Mouse (Mus musculus): Measurements from ENCODE around the gene Pkd2l1. TPM values are rescaled to one million over a fixed set of nuclear protein-coding genes. Genes with fewer than 3 reads are reported as not detected.

Gene Pkd2l1
- polyA plus RNA-seq, 1 experiment from 2014 or later, result 3.0 TPM

- H3K27me3 ChIP-seq (replicated peaks), result no peaks in the 10 kb centered on the region
- no peak overlapping the region for H3K4me3 ChIP-seq (replicated peaks)
- ATAC-seq (ENCODE audit: low FRiP score), result no peak
- WGBS, result 92% methylated on average over 6 of the region's 6 CpGs
- no peak overlapping the region for H3K27ac ChIP-seq (replicated peaks)
- H3K9ac ChIP-seq (replicated peaks), result no peak overlapping the region
- H3K9me3 ChIP-seq (replicated peaks), result no peaks in the 10 kb centered on the region
- no peaks in the 10 kb centered on the region for H3K36me3 ChIP-seq
- peaks cover 3% of the 10 kb centered on the region; the same call in 1 of the 2 replicates for H3K4me1 ChIP-seq
- H3K4me2 ChIP-seq, result no peak overlapping the region
These were observed 6.3 kb upstream of the Pkd2l1 start for GRCm38 (mm10) chr19:44198494-44198893.

GRCm38 (mm10) chr19:44197053-44197852, 5.0 kb upstream of the Pkd2l1 start:
- H3K27me3 ChIP-seq (replicated peaks), result no peaks in the 10 kb centered on the region

GRCm38 (mm10) chr19:44195138-44195537, 2.9 kb upstream of the Pkd2l1 start:
- Histone ChIP-seq H3K27me3 (replicated peaks) (no peaks in the 10 kb centered on the region), H3K4me2 (no peak overlapping the region), H3K4me3 (replicated peaks) (no peak overlapping the region), H3K9ac (replicated peaks) (no peak overlapping the region), H3K27ac (replicated peaks) (no peak overlapping the region), H3K9me3 (replicated peaks) (no peaks in the 10 kb centered on the region), H3K4me1 (peaks cover 3% of the 10 kb centered on the region; the same call in 1 of the 2 replicates), H3K36me3 (no peaks in the 10 kb centered on the region)
- 10% methylated on average over 7 of the region's 7 CpGs for WGBS
- ATAC-seq (ENCODE audit: low FRiP score), result no peak

More at GRCm38 (mm10) chr19:44197053-44197852, 5.0 kb upstream of the Pkd2l1 start:
- 94% methylated on average over 10 of the region's 10 CpGs for WGBS
- H3K4me3 ChIP-seq (replicated peaks), result no peak overlapping the region
- H3K9me3 ChIP-seq (replicated peaks), result no peaks in the 10 kb centered on the region
- no peaks in the 10 kb centered on the region for H3K36me3 ChIP-seq
- H3K4me1 ChIP-seq, result peaks cover 3% of the 10 kb centered on the region; the same call in 1 of the 2 replicates
- no peak overlapping the region for H3K4me2 ChIP-seq
- no peak overlapping the region for H3K9ac ChIP-seq (replicated peaks)
- ATAC-seq (ENCODE audit: low FRiP score), result no peak
- H3K27ac ChIP-seq (replicated peaks), result no peak overlapping the region

GRCm38 (mm10) chr19:44193906-44194305, 1.7 kb upstream of the Pkd2l1 start:
- Histone ChIP-seq H3K27me3 (replicated peaks) (no peaks in the 10 kb centered on the region), H3K9ac (replicated peaks) (no peak overlapping the region), H3K36me3 (no peaks in the 10 kb centered on the region), H3K4me3 (replicated peaks) (no peak overlapping the region), H3K4me2 (no peak overlapping the region), H3K9me3 (replicated peaks) (no peaks in the 10 kb centered on the region), H3K4me1 (peaks cover 3% of the 10 kb centered on the region; the same call in 1 of the 2 replicates), H3K27ac (replicated peaks) (no peak overlapping the region)
- no peak for ATAC-seq (ENCODE audit: low FRiP score)
- WGBS, result 91% methylated on average over 7 of the region's 7 CpGs

- Histone ChIP-seq H3K4me1 (no peaks in the 10 kb centered on the region), H3K4me3 (replicated peaks) (no peak overlapping the region), H3K9me3 (replicated peaks) (no peaks in the 10 kb centered on the region), H3K27ac (replicated peaks) (no peak overlapping the region), H3K9ac (replicated peaks) (no peak overlapping the region), H3K36me3 (no peaks in the 10 kb centered on the region), H3K4me2 (no peak overlapping the region), H3K27me3 (replicated peaks) (no peaks in the 10 kb centered on the region)
- ATAC-seq (ENCODE audit: low FRiP score), result no peak
- WGBS, result 82% methylated on average over 4 of the region's 4 CpGs
These were observed 3.2 kb downstream of the Pkd2l1 start for GRCm38 (mm10) chr19:44189056-44189455.

GRCm38 (mm10) chr19:44183968-44184367, 8.3 kb downstream of the Pkd2l1 start:
- H3K27ac ChIP-seq (replicated peaks), result no peak overlapping the region
- H3K36me3 ChIP-seq, result no peaks in the 10 kb centered on the region
- H3K4me1 ChIP-seq, result no peaks in the 10 kb centered on the region
- no peaks in the 10 kb centered on the region for H3K9me3 ChIP-seq (replicated peaks)
- WGBS, result 63% methylated on average over 3 of the region's 3 CpGs
- H3K9ac ChIP-seq (replicated peaks), result no peak overlapping the region
- no peak for ATAC-seq (ENCODE audit: low FRiP score)
- no peak overlapping the region for H3K4me3 ChIP-seq (replicated peaks)
- no peaks in the 10 kb centered on the region for H3K27me3 ChIP-seq (replicated peaks)
- no peak overlapping the region for H3K4me2 ChIP-seq

- H3K4me1 ChIP-seq, result no peaks in the 10 kb centered on the region
- peaks cover 8% of the 10 kb centered on the region; the same call in 1 of the 2 replicates for H3K9me3 ChIP-seq (replicated peaks)
- 82% methylated on average over 1 of the region's 1 CpGs for WGBS
- H3K27ac ChIP-seq (replicated peaks), result no peak overlapping the region
- ATAC-seq (ENCODE audit: low FRiP score), result no peak
- H3K4me2 ChIP-seq, result no peak overlapping the region
- no peak overlapping the region for H3K9ac ChIP-seq (replicated peaks)
- H3K36me3 ChIP-seq, result no peaks in the 10 kb centered on the region
- no peaks in the 10 kb centered on the region for H3K27me3 ChIP-seq (replicated peaks)
- H3K4me3 ChIP-seq (replicated peaks), result no peak overlapping the region
These were observed 11.7 kb downstream of the Pkd2l1 start for GRCm38 (mm10) chr19:44180502-44180901.

GRCm38 (mm10) chr19:44176741-44177140, 15.5 kb downstream of the Pkd2l1 start:
- no peak for ATAC-seq (ENCODE audit: low FRiP score)
- Histone ChIP-seq H3K27ac (replicated peaks) (no peak overlapping the region), H3K9me3 (replicated peaks) (peaks cover 8% of the 10 kb centered on the region; the same call in 1 of the 2 replicates), H3K9ac (replicated peaks) (no peak overlapping the region), H3K4me3 (replicated peaks) (no peak overlapping the region), H3K4me1 (no peaks in the 10 kb centered on the region), H3K4me2 (no peak overlapping the region), H3K27me3 (replicated peaks) (no peaks in the 10 kb centered on the region), H3K36me3 (no peaks in the 10 kb centered on the region)
- WGBS, result 90% methylated on average over 3 of the region's 3 CpGs

- Histone ChIP-seq H3K4me3 (replicated peaks) (no peak overlapping the region), H3K27ac (replicated peaks) (no peak overlapping the region), H3K9ac (replicated peaks) (no peak overlapping the region), H3K27me3 (replicated peaks) (no peaks in the 10 kb centered on the region), H3K9me3 (replicated peaks) (peaks cover 8% of the 10 kb centered on the region; the same call in 1 of the 2 replicates), H3K4me2 (no peak overlapping the region), H3K4me1 (no peaks in the 10 kb centered on the region), H3K36me3 (no peaks in the 10 kb centered on the region)
- WGBS, result 69% methylated on average over 8 of the region's 8 CpGs
- no peak for ATAC-seq (ENCODE audit: low FRiP score)
These were observed 17.4 kb downstream of the Pkd2l1 start for GRCm38 (mm10) chr19:44174835-44175234.

- no peak for ATAC-seq (ENCODE audit: low FRiP score)
- H3K4me3 ChIP-seq (replicated peaks), result no peak overlapping the region
- H3K36me3 ChIP-seq, result no peaks in the 10 kb centered on the region
- no peak overlapping the region for H3K4me2 ChIP-seq
- no peaks in the 10 kb centered on the region for H3K9me3 ChIP-seq (replicated peaks)
- 17% methylated on average over 3 of the region's 3 CpGs for WGBS
- no peaks in the 10 kb centered on the region; the same call in 1 of the 2 replicates for H3K27me3 ChIP-seq (replicated peaks)
- H3K9ac ChIP-seq (replicated peaks), result no peak overlapping the region
- H3K4me1 ChIP-seq, result no peaks in the 10 kb centered on the region
- H3K27ac ChIP-seq (replicated peaks), result no peak overlapping the region
These were observed 30.7 kb downstream of the Pkd2l1 start for GRCm38 (mm10) chr19:44161515-44161914.

GRCm38 (mm10) chr19:44159386-44159785, 32.9 kb downstream of the Pkd2l1 start:
- 89% methylated on average over 3 of the region's 3 CpGs for WGBS

GRCm38 (mm10) chr19:44157005-44157404, 35.2 kb downstream of the Pkd2l1 start:
- Histone ChIP-seq H3K36me3 (no peaks in the 10 kb centered on the region), H3K4me3 (replicated peaks) (no peak overlapping the region), H3K4me1 (no peaks in the 10 kb centered on the region), H3K27ac (replicated peaks) (no peak overlapping the region), H3K9ac (replicated peaks) (no peak overlapping the region), H3K27me3 (replicated peaks) (peaks cover 28% of the 10 kb centered on the region), H3K4me2 (no peak overlapping the region), H3K9me3 (replicated peaks) (no peaks in the 10 kb centered on the region)
- no peak for ATAC-seq (ENCODE audit: low FRiP score)
- 98% methylated on average over 10 of the region's 10 CpGs for WGBS

More at GRCm38 (mm10) chr19:44159386-44159785, 32.9 kb downstream of the Pkd2l1 start:
- Histone ChIP-seq H3K27me3 (replicated peaks) (peaks cover 13% of the 10 kb centered on the region), H3K9me3 (replicated peaks) (no peaks in the 10 kb centered on the region), H3K4me3 (replicated peaks) (no peak overlapping the region), H3K9ac (replicated peaks) (no peak overlapping the region), H3K27ac (replicated peaks) (no peak overlapping the region), H3K4me1 (no peaks in the 10 kb centered on the region), H3K4me2 (no peak overlapping the region), H3K36me3 (no peaks in the 10 kb centered on the region)
- no peak for ATAC-seq (ENCODE audit: low FRiP score)
